Mouse (Mus musculus): ENCODE data around the gene Vopp1.

- TF ChIP-seq CTCF (IDR thresholded peaks at IDR 0.05; ENCODE audit: insufficient read depth, low read length): no peak
- no peak for TF ChIP-seq POLR2A (IDR thresholded peaks at IDR 0.05; ENCODE audit: borderline replicate concordance, extremely low read depth, low read depth, low read length)
These were observed 82.2 kb downstream of the Vopp1 start for GRCm38 (mm10) chr6:57742749-57743148.
